Mouse (Mus musculus): ENCODE data around the gene Hist1h2bl. TPM values are rescaled to one million over a fixed set of nuclear protein-coding genes. Genes with fewer than 3 reads are reported as not detected.

Gene Hist1h2bl
- total RNA-seq, 2 experiments from 2014 or later = 41.4 to 52.8 TPM

GRCm38 (mm10) chr13:21697811-21698210 lies 18.1 kb downstream of the Hist1h2bl start, which contains the start of gene Olfr1359:
Olfr1359 (plus strand) TSS chr13:21698111.
- intact Hi-C loops (cut with DNase I) = no loop called here
- no peak for DNase-seq (ENCODE audit: extremely low spot score in 1 of 2, low spot score in 2 of 2)

- intact Hi-C loops (cut with DNase I) = no loop called here
- DNase-seq (ENCODE audit: extremely low spot score in 1 of 2, low spot score in 2 of 2) = no peak
Measured at GRCm38 (mm10) chr13:21677305-21677704, 38.6 kb downstream of the Hist1h2bl start, which contains the start of gene Olfr1360. Olfr1360 (minus strand) TSS chr13:21677405.

Small RNAs within 50 kb of the gene (microRNA-seq; reads per million reads assigned to microRNA genes)
- gene Gm44357 (not detected), gene Gm44367 (not detected), gene Gm44454 (not detected)

Other genes with a start within 250 kb of the Hist1h2bl start
- 1 to 10 TPM in 1 of 2 experiments, under 1 TPM in 1; 0.77 to 1.0 TPM for gene Nkapl, start 247.6 kb downstream of the Hist1h2bl start, total RNA-seq (2021)
- gene Zkscan4, start 237.2 kb downstream of the Hist1h2bl start, total RNA-seq (2021) = 1 to 10 TPM; 7.4 TPM
- gene Gm10065, start 236.7 kb downstream of the Hist1h2bl start, total RNA-seq (2021) = not detected
- 10 to 100 TPM; 16.5 to 17.2 TPM for gene AK157302, start 220.9 kb downstream of the Hist1h2bl start, total RNA-seq (2021)
- gene Gm11273, start 214.7 kb downstream of the Hist1h2bl start, total RNA-seq (2021) = 10 to 100 TPM; 56.4 to 59.3 TPM
- 10 to 100 TPM; 10.6 to 13.6 TPM for gene Zkscan8, start 185.0 kb downstream of the Hist1h2bl start, total RNA-seq (2021)
- gene Olfr1366, start 173.3 kb downstream of the Hist1h2bl start, total RNA-seq (2021) = not detected
- gene Olfr1535, start 156.2 kb downstream of the Hist1h2bl start, total RNA-seq (2021) = not detected
- not detected for gene Olfr1364, start 134.4 kb downstream of the Hist1h2bl start, total RNA-seq (2021)
- not detected for gene Olfr1362, start 102.1 kb downstream of the Hist1h2bl start, total RNA-seq (2021)
- not detected for gene Olfr11, start 73.6 kb downstream of the Hist1h2bl start, total RNA-seq (2021)
- gene Olfr1361, start 52.8 kb downstream of the Hist1h2bl start, total RNA-seq (2021) = not detected
- not detected for gene Olfr1360, start 38.7 kb downstream of the Hist1h2bl start, total RNA-seq (2021)
- gene Olfr1359, start 18.0 kb downstream of the Hist1h2bl start, total RNA-seq (2021) = not detected
- gene Hist1h2ai, start 279 bp upstream of the Hist1h2bl start, total RNA-seq (2021) = 10 to 100 TPM; 68.4 to 76.2 TPM
- gene Hist1h3h, start 1.5 kb upstream of the Hist1h2bl start, total RNA-seq (2021) = 10 to 100 TPM; 69.3 to 80.8 TPM
- 10 to 100 TPM; 10.1 to 13.9 TPM for gene Hist1h2bm, start 5.9 kb upstream of the Hist1h2bl start, total RNA-seq (2021)
- 10 to 100 TPM; 13.5 to 16.2 TPM for gene Hist1h4j, start 18.9 kb upstream of the Hist1h2bl start, total RNA-seq (2021)
- 100 to 1,000 TPM; 306 to 311 TPM for gene Hist1h4k, start 34.4 kb upstream of the Hist1h2bl start, total RNA-seq (2021)
- gene Hist1h2ak, start 37.7 kb upstream of the Hist1h2bl start, total RNA-seq (2021) = 10 to 100 TPM; 23.0 to 24.1 TPM
- gene Hist1h2bn, start 38.0 kb upstream of the Hist1h2bl start, total RNA-seq (2021) = 10 to 100 TPM; 23.0 to 25.1 TPM
- 10 to 100 TPM; 19.5 to 20.4 TPM for gene Hist1h1b, start 64.5 kb upstream of the Hist1h2bl start, total RNA-seq (2021)
- 10 to 100 TPM; 53.5 to 57.3 TPM for gene Hist1h3i, start 67.2 kb upstream of the Hist1h2bl start, total RNA-seq (2021)
- gene Hist1h2an, start 71.1 kb upstream of the Hist1h2bl start, total RNA-seq (2021) = 1 to 10 TPM; 5.2 to 6.1 TPM
- gene Hist1h2bp, start 71.3 kb upstream of the Hist1h2bl start, total RNA-seq (2021) = 10 to 100 TPM; 16.5 to 17.0 TPM
- gene Hist1h2bq, start 94.1 kb upstream of the Hist1h2bl start, total RNA-seq (2021) = 10 to 100 TPM; 48.3 to 50.2 TPM
- gene Hist1h2ao, start 94.3 kb upstream of the Hist1h2bl start, total RNA-seq (2021) = not detected
- 100 to 1,000 TPM; 180 to 194 TPM for gene Hist1h4m, start 95.6 kb upstream of the Hist1h2bl start, total RNA-seq (2021)
- 10 to 100 TPM; 21.2 to 27.5 TPM for gene Hist1h4n, start 116.1 kb upstream of the Hist1h2bl start, total RNA-seq (2021)
- gene Hist1h2ap, start 117.4 kb upstream of the Hist1h2bl start, total RNA-seq (2021) = 10 to 100 TPM; 66.4 to 75.9 TPM
- gene Hist1h2br, start 117.6 kb upstream of the Hist1h2bl start, total RNA-seq (2021) = 10 to 100 TPM; 47.5 to 49.6 TPM
- gene Zfp184, start 229.0 kb upstream of the Hist1h2bl start, total RNA-seq (2021) = 1 to 10 TPM; 3.9 to 5.1 TPM